Mouse (Mus musculus): ENCODE measurements around the gene Rps18. TPM values are rescaled to one million over a fixed set of nuclear protein-coding genes. Genes with fewer than 3 reads are reported as not detected.
A peak's percentile ranks its signal among the peaks of the same experiment; 100 is the strongest.
"Not testable (repeated sequence)": the region's sequence is repeated elsewhere in the genome, so short reads cannot be mapped to it uniquely, and the experiment has no call there.

Rps18 gene
- polyA plus RNA-seq, 1 experiment from 2014 or later: 1,034 TPM

DNA sequence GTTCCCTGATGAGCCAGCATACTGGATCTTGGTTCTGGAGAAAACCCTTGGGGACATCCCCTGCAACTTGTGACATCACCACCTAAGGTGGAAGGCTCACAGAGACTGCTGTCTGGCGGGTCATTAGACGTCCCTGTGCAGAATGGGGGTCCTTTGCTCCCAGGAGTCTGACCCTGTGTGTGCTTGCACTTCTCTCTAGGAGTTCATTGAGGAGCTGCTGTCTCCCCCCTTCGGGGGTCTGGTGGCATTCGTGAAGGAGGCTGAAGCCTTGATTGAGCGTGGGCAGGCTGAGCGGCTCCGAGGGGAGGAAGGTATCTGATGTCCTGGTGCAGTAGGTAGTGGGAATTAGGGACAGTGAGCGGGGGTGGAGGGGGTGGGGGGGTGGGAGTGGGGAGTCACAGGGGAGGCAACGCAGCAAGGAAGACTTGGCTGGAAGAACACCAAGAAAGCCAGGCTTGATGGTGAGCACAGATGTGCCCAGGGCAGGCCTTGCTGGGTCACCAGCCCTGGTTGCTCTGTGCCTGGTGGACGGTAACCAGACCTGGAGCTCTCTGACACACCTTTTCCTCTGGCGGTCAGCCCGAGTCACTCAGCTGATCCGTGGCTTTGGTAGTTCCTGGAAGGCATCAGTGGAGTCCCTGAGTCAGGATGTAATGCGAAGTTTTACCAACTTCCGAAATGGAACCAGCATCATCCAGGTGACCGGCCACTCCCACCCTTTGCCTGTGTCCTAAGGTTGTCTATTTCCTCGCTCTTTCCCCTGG, 9.5 kb upstream of the Rps18 start:
- H3K27me3 ChIP-seq: no peaks in the 10 kb centered on the region
- no peaks in the 10 kb centered on the region for H3K4me1 ChIP-seq
- H3K9me3 ChIP-seq: no peaks in the 10 kb centered on the region
- no peak overlapping the region for H3K4me3 ChIP-seq (replicated peaks)
- ATAC-seq (ENCODE audit: low FRiP score): no peak
- H3K9ac ChIP-seq: no peak overlapping the region
- H3K4me2 ChIP-seq: no peak overlapping the region
- no peak overlapping the region for H3K27ac ChIP-seq
- peaks cover 61% of the 10 kb centered on the region for H3K36me3 ChIP-seq (replicated peaks)
- 92% methylated on average over 17 of the region's 17 CpGs for WGBS

GRCm38 (mm10) chr17:33962876-33963275, 7.1 kb upstream of the Rps18 start:
- Histone ChIP-seq H3K27me3 (no peaks in the 10 kb centered on the region), H3K36me3 (replicated peaks) (peaks cover 85% of the 10 kb centered on the region), H3K4me1 (no peaks in the 10 kb centered on the region), H3K4me3 (replicated peaks) (no peak overlapping the region), H3K9ac (no peak overlapping the region), H3K9me3 (no peaks in the 10 kb centered on the region), H3K4me2 (no peak overlapping the region), H3K27ac (no peak overlapping the region)
- no peak for ATAC-seq (ENCODE audit: low FRiP score)
- 94% methylated on average over 7 of the region's 7 CpGs for WGBS

DNA sequence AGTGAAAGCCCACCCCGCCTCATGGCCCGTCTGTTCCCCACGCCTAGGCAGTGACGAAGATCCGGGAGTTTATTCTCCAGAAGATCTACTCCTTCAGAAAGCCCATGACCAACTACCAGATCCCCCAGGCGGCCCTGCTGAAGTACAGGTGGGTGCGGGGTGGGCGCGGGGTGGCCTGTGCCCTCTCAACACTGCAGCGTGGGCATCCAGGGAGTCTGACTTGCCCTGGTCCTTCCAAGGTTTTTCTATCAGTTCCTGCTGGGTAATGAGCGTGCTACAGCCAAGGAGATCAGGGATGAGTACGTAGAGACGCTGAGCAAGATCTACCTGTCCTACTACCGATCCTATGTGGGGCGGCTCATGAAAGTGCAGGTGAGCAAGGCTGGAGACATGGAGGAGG, 4.1 kb upstream of the Rps18 start:
- Histone ChIP-seq H3K4me3 (replicated peaks) (no peak overlapping the region), H3K9ac (no peak overlapping the region), H3K36me3 (replicated peaks) (peaks cover 68% of the 10 kb centered on the region), H3K27ac (no peak overlapping the region), H3K4me2 (no peak overlapping the region), H3K9me3 (no peaks in the 10 kb centered on the region), H3K4me1 (peaks cover 6% of the 10 kb centered on the region), H3K27me3 (no peaks in the 10 kb centered on the region)
- WGBS: 93% methylated on average over 15 of the region's 15 CpGs
- ATAC-seq (ENCODE audit: low FRiP score): no peak

GRCm38 (mm10) chr17:33959135-33959534, 3.3 kb upstream of the Rps18 start:
- Histone ChIP-seq H3K4me2 (no peak overlapping the region), H3K9ac (no peak overlapping the region), H3K4me1 (peaks cover 14% of the 10 kb centered on the region), H3K27me3 (no peaks in the 10 kb centered on the region), H3K4me3 (replicated peaks) (no peak overlapping the region), H3K27ac (no peak overlapping the region), H3K36me3 (replicated peaks) (peaks cover 65% of the 10 kb centered on the region), H3K9me3 (no peaks in the 10 kb centered on the region)
- ATAC-seq (ENCODE audit: low FRiP score): no peak
- WGBS: 94% methylated on average over 13 of the region's 13 CpGs

DNA sequence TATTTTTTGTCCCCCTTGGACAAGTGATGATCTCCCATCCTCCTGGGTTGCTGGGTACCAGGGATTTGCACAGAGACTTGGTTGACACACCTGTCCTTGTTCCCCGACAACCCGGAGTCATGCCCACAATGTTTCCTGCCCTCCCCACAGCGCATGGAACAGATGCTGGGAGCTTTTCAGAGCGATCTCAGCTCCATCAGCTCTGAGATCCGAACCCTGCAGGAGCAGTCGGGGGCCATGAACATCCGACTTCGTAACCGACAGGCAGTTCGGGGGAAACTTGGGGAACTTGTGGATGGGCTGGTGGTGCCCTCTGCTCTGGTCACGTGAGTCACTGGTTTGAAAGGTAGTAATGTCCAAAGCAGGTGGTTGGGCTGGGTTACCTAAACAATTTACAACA, 2.6 kb upstream of the Rps18 start:
- ATAC-seq (ENCODE audit: low FRiP score): no peak
- H3K4me3 ChIP-seq (replicated peaks): no peak overlapping the region
- H3K4me2 ChIP-seq: no peak overlapping the region
- peaks cover 64% of the 10 kb centered on the region for H3K36me3 ChIP-seq (replicated peaks)
- no peak overlapping the region for H3K9ac ChIP-seq
- 95% methylated on average over 11 of the region's 11 CpGs for WGBS
- peaks cover 20% of the 10 kb centered on the region for H3K4me1 ChIP-seq
- H3K9me3 ChIP-seq: no peaks in the 10 kb centered on the region
- no peaks in the 10 kb centered on the region for H3K27me3 ChIP-seq
- H3K27ac ChIP-seq: no peak overlapping the region

DNA sequence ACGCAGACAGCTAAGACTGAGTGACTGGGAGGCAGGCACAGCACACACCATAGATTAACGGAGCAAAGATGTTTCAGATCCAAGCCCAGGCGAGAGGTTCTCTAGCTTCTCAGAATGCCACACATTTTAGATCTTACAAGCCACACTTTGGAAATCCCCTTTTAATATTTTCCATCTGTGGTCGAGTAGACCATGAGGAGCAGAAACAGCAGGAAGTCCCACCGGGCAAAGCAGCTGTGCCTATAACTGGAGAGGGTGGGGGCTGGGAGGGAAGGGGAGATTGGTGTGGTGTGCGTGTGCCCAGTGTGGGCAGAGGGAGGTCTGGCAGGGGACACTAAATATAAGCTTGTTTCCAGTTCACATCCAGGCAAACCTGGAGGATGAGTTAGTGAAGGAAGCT, 1.7 kb upstream of the Rps18 start:
- no peak overlapping the region for H3K4me2 ChIP-seq
- H3K36me3 ChIP-seq (replicated peaks): peaks cover 64% of the 10 kb centered on the region
- no peak for ATAC-seq (ENCODE audit: low FRiP score)
- no peak overlapping the region for H3K4me3 ChIP-seq (replicated peaks)
- H3K4me1 ChIP-seq: peaks cover 30% of the 10 kb centered on the region
- no peaks in the 10 kb centered on the region for H3K27me3 ChIP-seq
- H3K9ac ChIP-seq: 0 out of 2 replicates have a peak overlapping the region, but pooled peaks have one; percentile 7
- 80% methylated on average over 6 of the region's 6 CpGs for WGBS
- no peak overlapping the region for H3K27ac ChIP-seq
- H3K9me3 ChIP-seq: no peaks in the 10 kb centered on the region

- peaks cover 42% of the 10 kb centered on the region for H3K4me1 ChIP-seq
- peak overlapping the region; percentile 56 for H3K9ac ChIP-seq
- peak overlapping the region; percentile 79 for H3K4me2 ChIP-seq
- ATAC-seq (ENCODE audit: low FRiP score): no peak
- H3K4me3 ChIP-seq (replicated peaks): peak overlapping the region; percentile 65
- peaks cover 63% of the 10 kb centered on the region for H3K36me3 ChIP-seq (replicated peaks)
- 7% methylated on average over 10 of the region's 10 CpGs for WGBS
- no peaks in the 10 kb centered on the region for H3K9me3 ChIP-seq
- H3K27ac ChIP-seq: peak overlapping the region; percentile 87
- H3K27me3 ChIP-seq: no peaks in the 10 kb centered on the region
Measured at GRCm38 (mm10) chr17:33956336-33956735, 535 bp upstream of the Rps18 start.

- Histone ChIP-seq H3K9me3 (no peaks in the 10 kb centered on the region), H3K36me3 (replicated peaks) (peaks cover 54% of the 10 kb centered on the region), H3K4me2 (peak overlapping the region; percentile 98), H3K4me3 (replicated peaks) (peak overlapping the region; percentile 65), H3K27me3 (no peaks in the 10 kb centered on the region), H3K9ac (peak overlapping the region; percentile 84), H3K27ac (peak overlapping the region; percentile 89), H3K4me1 (peaks cover 56% of the 10 kb centered on the region)
- ATAC-seq (ENCODE audit: low FRiP score): no peak; the same call in 1 of the 2 replicates
- 1% methylated on average over 33 of the region's 33 CpGs for WGBS
Measured at GRCm38 (mm10) chr17:33954646-33955554, 901 bp downstream of the Rps18 start.

GRCm38 (mm10) chr17:33953961-33954565, 1.7 kb downstream of the Rps18 start:
- H3K4me1 ChIP-seq: peaks cover 64% of the 10 kb centered on the region
- no peaks in the 10 kb centered on the region for H3K27me3 ChIP-seq
- peak overlapping the region; percentile 98 for H3K4me2 ChIP-seq
- H3K9me3 ChIP-seq: no peaks in the 10 kb centered on the region
- 39% methylated on average over 5 of the region's 5 CpGs for WGBS
- peak overlapping the region; percentile 89 for H3K27ac ChIP-seq
- ATAC-seq (ENCODE audit: low FRiP score): no peak
- peak overlapping the region; percentile 65 for H3K4me3 ChIP-seq (replicated peaks)
- peaks cover 54% of the 10 kb centered on the region for H3K36me3 ChIP-seq (replicated peaks)
- peak overlapping the region; percentile 84 for H3K9ac ChIP-seq

DNA sequence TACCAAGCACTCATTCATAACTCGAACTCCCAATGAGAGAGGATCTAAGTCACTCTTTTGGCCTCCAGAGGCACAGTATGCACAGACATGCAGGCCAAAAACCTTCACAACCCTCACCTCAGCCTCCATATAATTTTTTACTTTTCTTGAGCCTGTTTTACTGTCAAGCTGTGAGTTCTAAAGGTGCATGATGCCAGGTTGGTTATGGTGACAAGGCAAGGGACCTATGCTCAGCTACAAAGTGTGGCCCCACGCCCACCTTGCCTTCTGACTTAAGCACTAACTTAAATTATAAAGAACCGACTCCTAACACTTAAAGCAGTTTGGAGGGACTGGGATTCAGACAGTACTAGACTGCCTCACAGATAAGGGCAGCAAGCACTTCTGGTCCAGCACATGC, 2.5 kb downstream of the Rps18 start:
- Histone ChIP-seq H3K9ac (peak overlapping the region; percentile 33; the same call in 1 of the 2 replicates), H3K9me3 (no peaks in the 10 kb centered on the region), H3K27ac (0 out of 2 replicates have a peak overlapping the region, but pooled peaks have one; percentile 26), H3K4me1 (peaks cover 66% of the 10 kb centered on the region), H3K36me3 (replicated peaks) (peaks cover 54% of the 10 kb centered on the region), H3K4me2 (peak overlapping the region; percentile 98; the same call in 1 of the 2 replicates), H3K27me3 (no peaks in the 10 kb centered on the region), H3K4me3 (replicated peaks) (peak overlapping the region; percentile 11; the same call in 1 of the 2 replicates)
- 87% methylated on average over 3 of the region's 3 CpGs for WGBS
- ATAC-seq (ENCODE audit: low FRiP score): no peak

DNA sequence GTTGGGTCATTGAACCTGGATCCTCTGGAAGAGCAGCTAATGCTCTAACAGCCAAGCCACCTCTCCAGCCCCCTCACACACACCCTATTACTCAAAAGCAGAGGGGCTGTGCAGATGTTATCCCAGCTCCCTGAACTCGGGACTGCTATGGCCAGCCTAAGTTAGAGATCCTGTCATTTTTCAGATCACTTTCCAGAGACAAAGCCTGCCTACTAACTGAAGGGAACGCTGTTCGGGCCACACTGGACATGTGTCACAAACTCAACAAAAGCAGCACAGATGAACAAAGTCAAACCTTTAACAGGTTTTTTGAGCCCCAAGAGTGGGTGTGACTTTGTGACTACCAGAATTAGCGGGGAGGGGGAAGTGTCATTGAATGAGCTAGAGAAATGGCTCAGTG, 2.9 kb downstream of the Rps18 start:
- Histone ChIP-seq H3K9me3 (no peaks in the 10 kb centered on the region), H3K27ac (0 out of 2 replicates have a peak overlapping the region, but pooled peaks have one; percentile 26), H3K36me3 (replicated peaks) (peaks cover 54% of the 10 kb centered on the region), H3K9ac (peak overlapping the region; percentile 33), H3K4me1 (peaks cover 66% of the 10 kb centered on the region), H3K27me3 (no peaks in the 10 kb centered on the region), H3K4me3 (replicated peaks) (peak overlapping the region; percentile 11; the same call in 1 of the 2 replicates), H3K4me2 (0 out of 2 replicates have a peak overlapping the region, but pooled peaks have one; percentile 98)
- WGBS: 84% methylated on average over 4 of the region's 4 CpGs
- ATAC-seq (ENCODE audit: low FRiP score): no peak

DNA sequence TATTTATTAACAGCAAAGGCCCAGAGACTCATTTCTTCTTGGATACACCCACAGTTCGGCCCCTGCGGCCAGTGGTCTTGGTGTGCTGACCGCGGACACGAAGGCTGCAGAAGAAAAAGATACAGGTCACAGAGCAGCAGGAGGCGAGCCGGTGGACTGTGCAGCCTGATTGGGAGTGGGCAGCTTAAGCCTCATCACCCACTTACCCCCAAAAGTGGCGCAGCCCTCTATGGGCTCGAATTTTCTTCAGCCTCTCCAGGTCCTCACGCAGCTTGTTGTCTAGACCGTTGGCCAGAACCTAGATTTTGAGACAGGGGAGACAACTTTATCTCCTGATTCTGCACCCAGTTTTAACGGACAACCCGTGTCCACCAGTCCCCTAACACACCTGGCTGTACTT, 3.8 kb downstream of the Rps18 start:
- H3K27ac ChIP-seq: peak overlapping the region; percentile 87; the same call in 1 of the 2 replicates
- not testable (repeated sequence) for H3K9me3 ChIP-seq; H3K27me3 ChIP-seq; ATAC-seq (ENCODE audit: low FRiP score)
- peak overlapping the region; percentile 68 for H3K9ac ChIP-seq
- H3K36me3 ChIP-seq (replicated peaks): peaks cover 58% of the 10 kb centered on the region
- peak overlapping the region; percentile 48; the same call in 1 of the 2 replicates for H3K4me3 ChIP-seq (replicated peaks)
- H3K4me2 ChIP-seq: peak overlapping the region; percentile 77
- H3K4me1 ChIP-seq: peaks cover 66% of the 10 kb centered on the region
- WGBS: 77% methylated on average over 13 of the region's 13 CpGs
